Mouse (Mus musculus) forebrain, postnatal 0 days (tissue): ENCODE measurements around the gene Ankrd39. TPM values are rescaled to one million over a fixed set of nuclear protein-coding genes. Genes with fewer than 3 reads are reported as not detected.

Source experiments
- ATAC-seq: fragments of 200-750 bp; cut with Nextera tagmentation; 2 replicates; pipeline ENCODE4 v1.8.0; 2017; ENCODE audit warnings: mild to moderate bottlenecking, moderate library complexity
- DNase-seq: peaks from one replicate; pipeline ENCODE4 v3.0.0-alpha.2; 2015
- H3K27ac ChIP-seq: fragments of 300-500 bp; sonication (generic); 2 replicates; pipeline ENCODE4 v1.5.1; 2014; ENCODE audit warnings: low read depth, mild to moderate bottlenecking, antibody characterized with exemption, low read length, moderate library complexity, mixed read lengths
- H3K27me3 ChIP-seq: fragments of 300-500 bp; sonication (generic); 2 replicates; pipeline ENCODE4 v1.6.1; 2014; ENCODE audit warnings: mild to moderate bottlenecking, low read length, mixed read lengths; ENCODE audit not compliant: insufficient read depth
- H3K36me3 ChIP-seq: fragments of 300-500 bp; sonication (generic); 2 replicates; pipeline ENCODE4 v1.6.1; 2014; ENCODE audit warnings: mild to moderate bottlenecking, moderate library complexity; ENCODE audit not compliant: insufficient read depth
- H3K4me1 ChIP-seq: fragments of 300-500 bp; sonication (generic); 2 replicates; pipeline ENCODE4 v1.6.1; 2014; ENCODE audit warnings: antibody characterized with exemption; ENCODE audit not compliant: insufficient read depth
- H3K4me2 ChIP-seq: fragments of 300-500 bp; sonication (generic); 2 replicates; pipeline ENCODE4 v1.6.1; 2014; ENCODE audit warnings: low read depth, mild to moderate bottlenecking, moderate library complexity
- H3K4me3 ChIP-seq: fragments of 300-500 bp; sonication (generic); 2 replicates; pipeline ENCODE4 v1.5.1; 2014; ENCODE audit warnings: low read depth, low read length, mixed read lengths
- H3K9ac ChIP-seq: fragments of 300-500 bp; sonication (generic); 2 replicates; pipeline ENCODE4 v1.6.1; 2014; ENCODE audit warnings: mild to moderate bottlenecking
- H3K9me3 ChIP-seq: fragments of 300-500 bp; sonication (generic); 2 replicates; pipeline ENCODE4 v1.6.1; 2016; ENCODE audit warnings: low read length
- CTCF ChIP-seq: sonication (generic); IDR thresholded peaks from 2 replicates; pipeline ENCODE4 v1.5.1; 2016; ENCODE audit warnings: antibody characterized with exemption, control low read depth, low read depth
- WGBS: fragments of 180-500 bp; shearing (Covaris S2); extraction: QIAGEN DNeasy Blood & Tissue Kit; methylation state at CpG from one replicate; pipeline ENCODE4 v1.1.7; 2014; 5-methylcytosine and 5-hydroxymethylcytosine counted together
- polyA plus RNA-seq: library from polyadenylated mRNA; unstranded; fragments of >200 nt; fragmentation: Nextera tagmentation; extraction: Ambion mirVana; gene quantifications from 2 replicates; pipeline ENCODE4 v1.2.1, GENCODE M21; 2015
- total RNA-seq: library from RNA; depleted of rRNA; stranded (reverse); fragments of >200 nt; gene quantifications from 2 replicates; pipeline ENCODE4 v1.2.3, GENCODE M21; 2014

Ankrd39 gene
- total and polyA plus RNA-seq, 2 experiments from 2014 or later, result 23.6 to 25.5 TPM

DNA sequence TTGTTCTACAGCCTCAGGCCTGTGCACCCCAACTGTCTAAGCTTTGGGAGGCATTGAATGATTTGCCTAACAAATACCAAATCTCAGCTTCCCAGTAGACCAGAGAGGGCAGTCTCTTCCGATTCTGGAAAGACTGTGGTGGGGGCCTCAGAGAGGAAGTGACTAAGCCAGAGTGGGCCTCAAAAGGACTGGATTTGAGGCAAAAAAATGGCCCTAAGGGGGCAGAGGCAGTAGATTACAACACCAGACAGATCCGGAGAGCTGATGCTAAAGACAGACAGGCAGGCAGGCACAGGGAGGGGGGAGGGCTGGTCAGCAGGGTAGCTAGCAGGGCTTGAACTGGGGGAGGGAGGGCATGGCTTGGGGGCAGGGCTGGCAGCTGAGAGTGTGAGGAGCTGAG, 19.2 kb upstream of the Ankrd39 start:
- TF ChIP-seq CTCF, result no peak
- Histone ChIP-seq H3K4me2 (no peak overlapping the region), H3K9me3 (no peaks in the 10 kb centered on the region), H3K4me1 (no peaks in the 10 kb centered on the region), H3K27ac (no peak overlapping the region), H3K36me3 (no peaks in the 10 kb centered on the region), H3K27me3 (no peaks in the 10 kb centered on the region), H3K9ac (no peak overlapping the region), H3K4me3 (no peak overlapping the region)
- 14% methylated on average over 2 of the region's 2 CpGs for WGBS
- no peak for DNase-seq
- no peak for ATAC-seq

DNA sequence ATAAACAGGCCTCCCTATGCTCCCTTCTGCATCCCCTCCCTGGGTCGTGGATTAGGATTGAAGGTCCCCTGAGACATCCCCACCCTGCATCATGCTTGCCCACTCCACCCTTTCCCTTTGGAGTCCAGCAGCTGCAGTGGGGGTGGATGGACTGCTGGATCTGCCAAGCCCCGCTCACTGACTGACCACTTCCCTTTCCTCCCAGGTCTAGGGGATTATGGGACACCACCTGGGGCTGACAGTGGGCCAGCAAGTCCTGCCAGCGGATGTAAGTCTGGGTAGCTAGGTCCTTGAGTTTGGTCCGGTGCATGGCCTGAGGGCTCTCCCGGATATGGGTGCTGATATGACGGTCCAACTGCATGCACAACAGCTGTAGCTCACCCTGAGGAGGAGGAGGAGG, 16.9 kb upstream of the Ankrd39 start:
- Histone ChIP-seq H3K36me3 (no peaks in the 10 kb centered on the region), H3K9me3 (no peaks in the 10 kb centered on the region), H3K9ac (no peak overlapping the region), H3K27ac (no peak overlapping the region), H3K4me1 (no peaks in the 10 kb centered on the region), H3K27me3 (no peaks in the 10 kb centered on the region), H3K4me3 (no peak overlapping the region), H3K4me2 (no peak overlapping the region)
- 80% methylated on average over 6 of the region's 6 CpGs for WGBS
- DNase-seq, result no peak
- no peak for ATAC-seq
- no peak for TF ChIP-seq CTCF

DNA sequence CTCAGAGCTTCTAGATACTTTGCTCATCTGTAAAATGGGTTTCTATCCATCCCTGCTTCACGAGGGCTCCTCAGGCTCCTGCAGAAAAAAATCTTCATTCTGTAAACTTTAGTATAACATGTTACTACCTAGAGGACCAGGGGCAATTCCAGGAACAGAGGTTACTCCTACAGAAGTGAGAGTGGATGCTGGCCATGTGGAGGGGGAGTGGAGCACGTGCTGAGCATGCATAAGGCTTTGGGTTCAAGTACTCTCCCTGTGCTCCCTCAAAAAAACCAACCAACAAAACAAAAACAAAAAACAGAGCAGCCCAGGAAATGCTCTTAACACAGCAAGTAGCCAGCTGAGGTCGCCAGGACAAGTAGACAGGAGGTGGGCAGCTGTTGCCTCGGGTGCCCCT, 16.4 kb upstream of the Ankrd39 start:
- Histone ChIP-seq H3K27me3 (no peaks in the 10 kb centered on the region), H3K36me3 (no peaks in the 10 kb centered on the region), H3K9me3 (no peaks in the 10 kb centered on the region), H3K4me3 (no peak overlapping the region), H3K9ac (no peak overlapping the region), H3K4me1 (no peaks in the 10 kb centered on the region), H3K4me2 (no peak overlapping the region), H3K27ac (no peak overlapping the region)
- 71% methylated on average over 4 of the region's 4 CpGs for WGBS
- no peak for DNase-seq
- no peak for ATAC-seq
- no peak for TF ChIP-seq CTCF

DNA sequence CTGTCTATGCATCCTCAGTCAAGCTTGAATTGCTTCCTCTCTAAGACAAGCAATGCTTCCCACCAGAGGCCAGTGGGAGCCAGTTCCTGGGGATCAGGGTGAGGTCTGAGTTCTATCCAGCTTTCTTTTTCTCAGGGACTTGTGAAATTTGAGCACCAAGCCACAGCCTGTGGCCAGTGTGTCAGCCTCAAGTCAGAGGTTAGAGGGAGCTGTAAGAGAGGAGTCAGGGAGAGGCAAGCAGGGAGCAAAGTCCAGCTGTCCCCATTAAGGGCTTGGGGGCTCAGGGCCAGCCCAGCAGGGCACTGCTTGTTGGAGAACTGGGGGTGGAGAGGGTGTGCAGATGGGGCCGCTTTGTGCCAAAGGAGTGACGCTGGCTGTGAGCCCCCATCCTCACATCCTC, 16.0 kb upstream of the Ankrd39 start:
- no peak overlapping the region for H3K27ac ChIP-seq
- no peak for ATAC-seq
- no peaks in the 10 kb centered on the region for H3K9me3 ChIP-seq
- DNase-seq, result no peak
- no peak overlapping the region for H3K9ac ChIP-seq
- WGBS, result 84% methylated on average over 2 of the region's 2 CpGs
- no peaks in the 10 kb centered on the region for H3K4me1 ChIP-seq
- H3K27me3 ChIP-seq, result no peaks in the 10 kb centered on the region
- H3K36me3 ChIP-seq, result no peaks in the 10 kb centered on the region
- TF ChIP-seq CTCF, result no peak
- no peak overlapping the region for H3K4me2 ChIP-seq
- no peak overlapping the region for H3K4me3 ChIP-seq

DNA sequence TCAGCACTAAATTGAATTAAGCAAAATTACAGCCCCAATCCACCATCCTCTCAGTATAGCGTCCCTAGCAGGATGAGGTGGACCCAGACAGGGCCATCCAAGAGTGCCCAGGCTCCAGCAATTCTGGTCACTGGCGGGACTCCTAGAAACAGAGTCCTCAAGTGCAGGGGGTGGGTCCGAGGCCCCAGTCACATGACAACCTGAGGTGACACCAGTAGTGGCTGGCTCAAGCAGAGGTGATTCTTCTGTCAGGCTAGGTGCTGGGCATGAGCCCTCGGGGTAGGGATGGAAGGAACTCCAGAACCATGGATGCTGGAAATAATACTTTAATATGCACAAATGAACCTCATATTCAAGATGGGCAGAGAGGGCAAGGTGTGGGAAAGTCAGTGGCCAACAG, 15.1 kb upstream of the Ankrd39 start:
- H3K9me3 ChIP-seq, result no peaks in the 10 kb centered on the region
- no peak overlapping the region for H3K9ac ChIP-seq
- no peaks in the 10 kb centered on the region for H3K27me3 ChIP-seq
- H3K4me3 ChIP-seq, result no peak overlapping the region
- no peak for TF ChIP-seq CTCF
- DNase-seq, result no peak
- no peak overlapping the region for H3K4me2 ChIP-seq
- WGBS, result 77% methylated on average over 4 of the region's 4 CpGs
- H3K27ac ChIP-seq, result no peak overlapping the region
- no peak for ATAC-seq
- H3K36me3 ChIP-seq, result no peaks in the 10 kb centered on the region
- no peaks in the 10 kb centered on the region for H3K4me1 ChIP-seq

DNA sequence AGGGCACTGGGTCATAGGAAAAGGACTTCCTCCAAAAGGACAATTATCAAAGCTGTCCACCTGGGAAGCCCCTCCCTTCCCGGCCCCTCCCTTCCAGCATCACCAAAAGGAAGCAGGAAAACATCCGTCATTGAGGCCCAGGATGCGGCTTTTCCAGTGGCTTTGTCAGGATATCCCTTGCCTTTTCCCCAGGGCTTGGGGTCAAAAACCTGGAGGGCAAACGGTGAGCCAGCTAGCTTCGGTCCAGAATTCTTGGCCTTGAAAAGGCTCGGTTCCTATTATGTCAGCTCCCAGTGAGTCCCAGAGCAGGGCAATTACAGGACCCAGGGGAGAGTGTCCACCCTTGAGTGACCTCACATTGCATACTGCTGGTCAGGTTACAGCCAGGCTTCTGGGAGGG, 13.7 kb upstream of the Ankrd39 start:
- no peak overlapping the region for H3K4me3 ChIP-seq
- no peak overlapping the region for H3K9ac ChIP-seq
- WGBS, result 68% methylated on average over 6 of the region's 6 CpGs
- H3K27me3 ChIP-seq, result no peaks in the 10 kb centered on the region
- no peak overlapping the region for H3K4me2 ChIP-seq
- H3K9me3 ChIP-seq, result no peaks in the 10 kb centered on the region
- H3K27ac ChIP-seq, result no peak overlapping the region
- 0 out of 2 replicates have a peak, but pooled peaks cover 2% of the 10 kb centered on the region for H3K4me1 ChIP-seq
- ATAC-seq, result no peak
- no peak for TF ChIP-seq CTCF
- no peaks in the 10 kb centered on the region for H3K36me3 ChIP-seq
- no peak for DNase-seq

DNA sequence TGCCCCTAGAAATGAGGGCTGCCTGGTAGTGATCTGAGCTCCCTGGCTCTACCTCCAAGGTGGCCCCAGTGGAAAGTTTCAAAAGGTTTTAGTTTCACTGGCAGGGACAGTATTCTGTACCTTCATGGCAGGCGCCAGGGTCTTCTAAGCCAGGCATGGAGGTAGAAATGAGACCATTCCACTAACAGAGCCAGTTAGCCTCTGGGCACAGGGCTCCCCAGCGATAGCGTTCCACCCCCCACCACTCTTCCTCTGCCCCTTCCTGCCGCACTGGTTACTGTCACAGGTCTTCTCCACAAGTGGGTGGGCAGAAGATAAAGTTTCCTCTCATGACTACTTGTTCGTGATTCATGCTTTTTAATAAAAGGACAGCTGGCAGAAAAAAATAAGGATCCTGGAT, 12.6 kb upstream of the Ankrd39 start:
- no peak for TF ChIP-seq CTCF
- Histone ChIP-seq H3K27me3 (no peaks in the 10 kb centered on the region), H3K4me3 (no peak overlapping the region), H3K4me1 (peaks cover 11% of the 10 kb centered on the region), H3K4me2 (no peak overlapping the region), H3K36me3 (peaks cover 5% of the 10 kb centered on the region), H3K9ac (no peak overlapping the region), H3K27ac (no peak overlapping the region), H3K9me3 (no peaks in the 10 kb centered on the region)
- DNase-seq (no peak), ATAC-seq (no peak)
- WGBS, result 66% methylated on average over 5 of the region's 5 CpGs

DNA sequence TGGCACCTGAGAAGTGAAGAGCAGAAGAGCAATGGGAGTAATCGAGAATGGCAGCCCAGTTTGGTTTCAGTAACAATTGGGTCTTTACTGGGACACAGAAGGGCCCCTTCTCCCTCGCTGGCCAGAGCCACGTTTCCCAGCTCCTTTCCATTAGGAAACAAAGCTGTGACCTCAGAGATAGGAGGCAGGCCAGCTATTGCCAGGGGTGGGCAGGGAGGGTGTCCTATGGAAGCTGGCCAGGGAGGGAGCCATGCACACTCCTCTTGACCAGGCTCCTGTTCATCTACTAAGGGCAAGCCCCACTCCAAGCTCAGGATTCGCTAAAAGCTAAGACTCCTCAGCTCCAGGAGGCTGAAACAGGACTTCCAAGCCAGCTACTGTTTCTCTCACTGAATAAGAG, 12.0 kb upstream of the Ankrd39 start:
- 7% methylated on average over 4 of the region's 4 CpGs for WGBS
- no peaks in the 10 kb centered on the region for H3K27me3 ChIP-seq
- no peak for TF ChIP-seq CTCF
- 0 out of 2 replicates have a peak overlapping the region, but pooled peaks have one; percentile 14 for H3K9ac ChIP-seq
- peaks cover 11% of the 10 kb centered on the region for H3K36me3 ChIP-seq
- ATAC-seq (no peak), DNase-seq (no peak)
- H3K4me2 ChIP-seq, result peak overlapping the region; percentile 96; the same call in 1 of the 2 replicates
- no peak overlapping the region for H3K27ac ChIP-seq
- peaks cover 12% of the 10 kb centered on the region for H3K4me1 ChIP-seq
- no peak overlapping the region for H3K4me3 ChIP-seq
- no peaks in the 10 kb centered on the region for H3K9me3 ChIP-seq
